Mouse (Mus musculus): ENCODE data around the gene Mterf4.
"Not testable (repeated sequence)": the region's sequence is repeated elsewhere in the genome, so short reads cannot be mapped to it uniquely, and the experiment has no call there.

The Mterf4 gene
- long read RNA-seq, experiment 1, transcript Mterf4-201 (4 exons, 1,366 nt), result major isoform, 23 of 33 reads
- long read RNA-seq, experiment 1, transcript Mterf4-202 (3 exons, 1,525 nt), result minor isoform, 5 of 33 reads
- long read RNA-seq, experiment 1, partial matches to known transcripts, result 2 of 33 reads
- long read RNA-seq, experiment 1, other reads (novel, unspliced or antisense), result 3 of 33 reads
- long read RNA-seq, experiment 2, transcript Mterf4-202 (3 exons, 1,525 nt), result minor isoform, 7 of 42 reads
- long read RNA-seq, experiment 2, transcript Mterf4-201 (4 exons, 1,366 nt), result major isoform, 33 of 42 reads
- long read RNA-seq, experiment 2, partial matches to known transcripts, result 1 of 42 reads
- long read RNA-seq, experiment 2, other reads (novel, unspliced or antisense), result 1 of 42 reads

- intact Hi-C loops (cut with DNase I), result no loop called here
Measured at GRCm38 (mm10) chr1:93305581-93306337, at the start of gene Mterf4. Mterf4 (minus strand) TSS chr1:93305915.

DNA sequence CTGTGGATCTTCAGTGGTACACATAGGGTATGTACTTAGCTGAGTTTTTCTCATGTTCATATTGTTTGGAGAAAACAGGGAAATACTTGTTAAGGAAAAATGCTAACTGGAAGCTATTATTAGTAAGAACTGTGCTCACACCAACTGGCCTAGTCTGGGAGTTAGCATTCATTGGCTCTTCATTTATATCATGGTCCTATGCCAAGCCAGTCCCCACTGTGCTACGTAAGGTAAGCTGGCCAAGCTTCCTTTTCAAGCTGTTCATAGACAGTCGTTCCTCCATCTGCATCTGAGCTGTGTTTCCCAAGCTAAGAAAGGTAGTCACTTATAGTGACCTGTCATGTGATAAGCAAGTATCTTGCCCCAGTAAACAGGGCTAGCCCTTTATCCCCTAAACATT, 47.0 kb upstream of the Mterf4 start:
- intact Hi-C loops (cut with DNase I), result loop anchor here (10.0 kb wide), 1 partner anchor 152 kb away; no protein-coding TSS in a partner anchor

DNA sequence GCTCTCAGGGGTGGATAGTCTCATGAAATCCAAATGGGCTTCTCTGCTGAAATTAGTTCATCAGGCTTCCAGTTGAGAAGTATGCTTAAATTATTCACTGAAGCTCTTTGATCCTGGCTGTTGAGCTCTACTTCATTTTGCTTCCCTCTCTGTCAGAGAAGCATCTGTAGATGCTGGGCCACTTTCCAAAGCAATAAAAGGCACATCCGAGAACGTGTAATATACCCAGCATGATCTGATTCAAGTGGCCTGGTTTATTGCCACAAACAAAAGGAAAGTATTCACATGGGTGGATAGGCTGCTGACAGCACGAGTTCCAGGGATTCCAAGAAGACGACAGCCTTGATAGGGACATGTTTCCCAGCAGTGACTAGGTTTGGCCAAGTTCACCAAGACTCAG, 44.0 kb upstream of the Mterf4 start:
- intact Hi-C loops (cut with DNase I), result loop anchor here (10.0 kb wide), 2 partner anchors 155 to 175 kb away; no protein-coding TSS in a partner anchor

GRCm38 (mm10) chr1:93347176-93347575, 41.5 kb upstream of the Mterf4 start:
- intact Hi-C loops (cut with DNase I), result loop anchor here (10.0 kb wide), 1 partner anchor 172 kb away; no protein-coding TSS in a partner anchor

- intact Hi-C loops (cut with DNase I), result loop anchor here (5.0 to 10.0 kb wide), 2 partner anchors 106 to 169 kb away; partner anchors contain the start of gene Sned1
Measured at GRCm38 (mm10) chr1:93343504-93344047, 37.9 kb upstream of the Mterf4 start.

DNA sequence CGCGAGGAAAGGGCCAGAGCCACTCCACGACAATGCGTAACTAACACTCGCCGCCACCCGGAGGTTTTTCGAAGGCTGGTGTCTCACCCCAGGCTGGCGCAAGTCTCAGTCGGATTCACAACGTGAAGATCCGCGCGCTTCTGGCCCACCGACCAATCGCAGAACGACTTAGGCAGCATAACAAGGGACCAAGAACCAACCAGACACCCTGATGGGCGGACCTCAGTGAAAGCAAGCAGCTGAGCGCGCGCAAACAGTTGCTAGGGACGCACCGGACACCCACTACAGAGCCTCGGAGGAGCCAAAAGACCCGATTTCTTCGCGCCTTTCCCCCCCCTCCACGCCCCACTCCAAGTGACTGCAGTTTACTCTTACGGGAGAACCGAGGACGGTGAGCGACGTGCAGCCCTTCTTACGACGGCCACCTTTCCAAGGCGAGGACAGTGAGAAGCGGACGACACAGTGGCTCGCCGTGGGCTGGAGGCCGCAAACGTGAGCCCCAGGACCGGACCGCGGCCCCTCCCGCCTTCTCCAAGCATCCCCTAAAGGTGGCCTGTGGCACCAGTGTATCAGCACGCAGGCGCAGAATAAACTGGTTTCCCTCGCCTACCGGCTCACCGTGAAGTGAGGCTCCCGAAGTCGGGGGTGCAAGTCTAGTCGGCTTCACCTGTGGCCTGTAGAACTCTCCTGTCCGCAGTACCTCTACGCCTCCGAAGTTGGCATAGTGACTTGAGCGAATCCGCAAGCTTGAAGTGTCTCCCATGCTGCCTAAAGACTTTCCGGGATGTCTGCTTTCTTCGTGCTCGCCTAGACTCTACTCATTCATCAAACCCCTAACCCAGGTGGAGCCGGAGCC, 37.2 kb upstream of the Mterf4 start, which contains the start of the genes Ppp1r7 and Pask:
Ppp1r7 (plus strand) TSS at position 207 of the 856 bp plus-strand sequence.
Pask (minus strand) TSS at position 835 of the 856 bp plus-strand sequence.
- intact Hi-C loops (cut with DNase I), result loop anchor here (5.0 to 10.0 kb wide), 2 partner anchors 106 to 168 kb away; partner anchors contain the start of gene Sned1

DNA sequence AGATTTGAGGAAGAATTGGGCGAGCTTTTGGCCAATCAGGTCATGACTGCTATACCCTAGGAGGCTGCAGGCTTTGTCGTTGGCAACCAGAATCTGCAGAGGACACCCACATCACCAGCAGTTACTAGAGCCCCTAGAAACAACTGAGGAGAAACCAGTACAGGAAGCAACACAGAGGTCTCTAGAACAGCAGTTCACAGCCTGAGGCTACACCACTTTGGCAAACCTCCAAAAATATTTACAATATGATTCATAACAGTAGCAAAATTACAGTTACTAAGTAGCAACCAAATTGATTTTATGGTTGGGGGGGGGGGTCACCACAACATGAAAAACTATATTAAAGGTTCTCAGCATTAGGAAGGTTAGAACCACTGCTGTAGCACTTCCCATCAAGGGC, 28.9 kb upstream of the Mterf4 start:
- intact Hi-C loops (cut with DNase I), result no loop called here

- intact Hi-C loops (cut with DNase I), result no loop called here
Measured at GRCm38 (mm10) chr1:93326446-93326845, 20.7 kb upstream of the Mterf4 start.

- intact Hi-C loops (cut with DNase I), result no loop called here
Measured at GRCm38 (mm10) chr1:93323973-93324372, 18.3 kb upstream of the Mterf4 start.

- intact Hi-C loops (cut with DNase I), result no loop called here
Measured at GRCm38 (mm10) chr1:93300578-93300977, 5.1 kb downstream of the Mterf4 start.

- intact Hi-C loops (cut with DNase I), result no loop called here
Measured at GRCm38 (mm10) chr1:93299791-93300190, 5.9 kb downstream of the Mterf4 start.

DNA sequence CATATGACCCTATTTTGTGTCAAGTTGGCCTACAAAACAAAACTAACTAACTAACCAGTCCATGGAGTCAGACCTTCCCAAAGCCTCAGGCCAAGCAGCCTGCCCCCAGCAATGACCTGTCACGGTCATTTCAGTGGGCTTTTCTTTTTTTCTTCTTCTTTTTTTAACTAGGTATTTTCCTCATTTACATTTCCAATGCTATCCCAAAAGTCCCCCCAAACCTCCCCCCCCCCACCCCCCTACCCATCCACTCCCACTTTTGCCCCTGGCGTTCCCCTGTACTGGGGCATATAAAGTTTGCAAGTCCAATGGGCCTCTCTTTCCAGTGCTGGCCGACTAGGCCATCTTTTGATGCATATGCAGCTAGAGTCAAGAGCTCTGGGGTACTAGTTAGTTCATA, 11.2 kb downstream of the Mterf4 start:
- intact Hi-C loops (cut with DNase I), result not testable (repeated sequence)

GRCm38 (mm10) chr1:93292006-93292405, 13.7 kb downstream of the Mterf4 start:
- intact Hi-C loops (cut with DNase I), result no loop called here

- intact Hi-C loops (cut with DNase I), result no loop called here
Measured at GRCm38 (mm10) chr1:93291591-93291990, 14.1 kb downstream of the Mterf4 start.

DNA sequence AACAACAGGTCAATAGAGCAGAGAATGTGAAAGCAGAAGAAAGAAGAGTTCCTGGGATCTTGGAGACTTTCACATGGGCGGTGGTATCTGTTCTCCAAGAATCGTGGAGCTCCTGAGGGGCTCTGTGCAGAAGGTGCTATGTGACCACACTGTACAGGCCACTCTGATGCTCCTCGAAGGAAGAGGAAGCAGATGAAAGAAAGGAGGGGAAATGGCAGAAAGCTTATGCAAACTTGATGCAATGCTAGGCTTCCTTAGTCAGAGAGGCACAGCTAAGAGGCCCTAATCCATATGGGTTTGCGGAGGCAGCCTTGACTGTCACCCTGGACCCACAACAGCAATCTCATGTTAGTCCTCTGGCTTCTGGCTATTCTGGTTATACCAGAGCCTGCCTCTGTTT, 14.8 kb downstream of the Mterf4 start:
- intact Hi-C loops (cut with DNase I), result no loop called here

- intact Hi-C loops (cut with DNase I), result no loop called here
Measured at GRCm38 (mm10) chr1:93289678-93290214, 16.0 kb downstream of the Mterf4 start.

DNA sequence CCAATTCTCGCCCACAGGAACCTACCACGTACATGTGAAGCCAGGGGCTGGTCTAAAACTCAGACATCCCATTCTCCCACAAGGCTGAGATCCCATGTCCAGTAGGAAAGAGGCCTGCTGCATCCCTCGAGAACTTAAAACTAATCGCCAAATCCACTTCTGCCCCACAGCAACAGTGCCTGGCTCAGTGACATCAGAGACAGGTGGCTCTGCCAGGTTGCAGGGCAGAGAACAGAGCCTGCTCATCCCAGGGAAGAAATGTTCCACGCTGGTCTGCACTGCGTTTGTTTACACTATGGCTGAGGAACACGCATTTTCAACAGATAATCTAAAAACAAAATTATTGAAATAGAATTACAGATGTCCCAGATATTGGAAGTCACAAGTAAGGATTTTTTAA, 28.7 kb downstream of the Mterf4 start:
- intact Hi-C loops (cut with DNase I), result no loop called here

GRCm38 (mm10) chr1:93275561-93275960, 30.2 kb downstream of the Mterf4 start:
- intact Hi-C loops (cut with DNase I), result no loop called here

DNA sequence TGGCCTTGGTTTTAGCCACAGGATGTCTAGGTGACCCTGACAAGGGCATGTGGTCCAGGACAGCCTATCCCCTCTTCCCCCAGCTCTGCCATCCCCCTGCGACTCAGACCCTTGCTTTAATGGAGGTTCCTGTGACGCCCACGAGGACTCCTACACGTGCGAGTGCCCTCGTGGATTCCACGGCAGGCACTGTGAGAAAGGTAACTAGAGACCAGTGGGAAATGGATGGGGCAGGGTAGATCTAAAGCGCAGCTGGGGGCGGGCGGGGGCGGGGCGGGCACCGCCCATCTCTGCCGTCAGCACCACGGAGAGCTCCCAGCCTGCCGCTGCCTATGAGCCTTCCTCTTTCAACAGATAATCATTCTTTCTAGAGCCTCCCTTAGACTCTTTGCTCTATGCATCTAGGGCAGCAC, 33.3 kb downstream of the Mterf4 start:
- intact Hi-C loops (cut with DNase I), result no loop called here

GRCm38 (mm10) chr1:93271751-93272150, 34.0 kb downstream of the Mterf4 start:
- intact Hi-C loops (cut with DNase I), result no loop called here
